Mouse (Mus musculus): ENCODE data around the gene C1ra. TPM values are rescaled to one million over a fixed set of nuclear protein-coding genes. Genes with fewer than 3 reads are reported as not detected.
"Not testable (repeated sequence)": the region's sequence is repeated elsewhere in the genome, so short reads cannot be mapped to it uniquely, and the experiment has no call there.

The C1ra gene
- polyA plus RNA-seq, 1 experiment, result 11.3 TPM

DNA sequence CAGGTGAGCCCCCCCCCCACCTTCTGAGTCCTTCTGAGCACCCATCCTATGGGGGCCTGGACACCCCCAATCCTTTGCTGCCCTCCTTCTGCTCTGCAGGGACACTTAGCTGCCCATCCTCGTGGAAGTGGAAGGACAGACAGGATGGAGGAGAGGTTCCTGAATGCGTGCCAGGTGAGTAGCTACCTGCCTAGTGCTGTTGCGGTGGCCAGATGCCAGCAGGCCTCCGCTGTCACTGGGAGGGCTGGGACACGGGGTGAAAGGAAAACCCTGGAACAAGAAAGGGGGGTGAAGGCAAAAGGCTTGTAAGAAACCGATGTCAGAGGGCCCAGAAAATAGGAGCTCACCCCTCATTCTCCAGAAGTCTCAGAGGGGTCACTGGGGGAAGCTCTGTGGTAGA lies 5.2 kb upstream of the C1ra start:
- H3K4me3 ChIP-seq (ENCODE audit: control insufficient read depth, insufficient read depth, low read length), result no peak overlapping the region
- H3K4me1 ChIP-seq (replicated peaks; ENCODE audit: control insufficient read depth, insufficient read depth, low read length), result no peaks in the 10 kb centered on the region
- H3K27me3 ChIP-seq (ENCODE audit: control insufficient read depth, insufficient read depth, low read length), result no peaks in the 10 kb centered on the region
- no peak for DNase-seq
- 93% methylated on average over 6 of the region's 6 CpGs for WGBS
- no peak for TF ChIP-seq POLR2A (IDR thresholded peaks at IDR 0.05; ENCODE audit: control insufficient read depth, extremely low read depth, insufficient read depth, low read length, poor library complexity)
- no peak for TF ChIP-seq CTCF (IDR thresholded peaks at IDR 0.05; ENCODE audit: borderline replicate concordance, control insufficient read depth, extremely low read depth, insufficient read depth, low read length, poor library complexity)
- no peak overlapping the region for H3K27ac ChIP-seq (ENCODE audit: control insufficient read depth, insufficient read depth, low read length)
- H3K36me3 ChIP-seq (ENCODE audit: control insufficient read depth, insufficient read depth, low read length), result no peaks in the 10 kb centered on the region

DNA sequence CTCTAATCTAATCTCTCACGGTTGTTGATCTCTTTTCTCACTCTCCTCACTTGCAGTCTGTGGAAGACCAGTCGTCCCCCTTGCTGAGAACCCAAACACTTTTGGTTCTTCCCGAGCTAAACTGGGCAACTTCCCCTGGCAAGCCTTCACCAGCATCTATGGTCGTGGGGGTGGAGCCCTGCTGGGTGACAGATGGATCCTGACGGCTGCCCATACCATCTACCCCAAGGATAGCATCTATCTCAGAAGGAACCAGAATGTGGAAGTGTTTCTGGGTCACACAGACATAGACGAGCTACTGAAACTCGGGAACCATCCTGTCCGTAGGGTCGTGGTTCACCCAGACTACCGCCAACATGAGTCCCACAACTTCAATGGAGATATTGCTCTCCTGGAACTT lies 3.9 kb upstream of the C1ra start:
- no peak overlapping the region for H3K27ac ChIP-seq (ENCODE audit: control insufficient read depth, insufficient read depth, low read length)
- H3K36me3 ChIP-seq (ENCODE audit: control insufficient read depth, insufficient read depth, low read length), result no peaks in the 10 kb centered on the region
- no peak for TF ChIP-seq CTCF (IDR thresholded peaks at IDR 0.05; ENCODE audit: borderline replicate concordance, control insufficient read depth, extremely low read depth, insufficient read depth, low read length, poor library complexity)
- no peak for TF ChIP-seq POLR2A (IDR thresholded peaks at IDR 0.05; ENCODE audit: control insufficient read depth, extremely low read depth, insufficient read depth, low read length, poor library complexity)
- DNase-seq, result no peak
- H3K27me3 ChIP-seq (ENCODE audit: control insufficient read depth, insufficient read depth, low read length), result no peaks in the 10 kb centered on the region
- 80% methylated on average over 10 of the region's 10 CpGs for WGBS
- no peak overlapping the region for H3K4me3 ChIP-seq (ENCODE audit: control insufficient read depth, insufficient read depth, low read length)
- 0 out of 2 replicates have a peak, but pooled peaks cover 2% of the 10 kb centered on the region for H3K4me1 ChIP-seq (replicated peaks; ENCODE audit: control insufficient read depth, insufficient read depth, low read length)

DNA sequence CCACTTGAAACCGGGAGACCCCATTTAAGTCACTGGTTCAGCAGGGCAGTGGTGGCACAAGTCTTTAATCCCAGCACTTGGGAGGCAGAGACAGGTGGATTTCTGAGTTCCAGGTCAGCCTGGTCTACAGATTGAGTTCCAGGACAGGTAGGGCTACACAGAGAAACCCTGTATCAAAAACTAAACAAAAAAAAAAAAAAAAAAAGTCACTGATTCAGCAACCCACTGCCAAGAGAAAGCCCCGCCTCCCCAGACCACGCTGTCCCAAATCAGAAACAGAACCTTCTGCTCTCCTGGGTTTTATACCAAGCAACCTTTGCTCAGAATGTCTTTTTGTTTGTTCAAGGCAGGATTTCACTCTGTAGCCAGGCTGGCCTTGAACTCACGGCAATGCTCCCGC lies 3.0 kb upstream of the C1ra start:
- not testable (repeated sequence) for H3K36me3 ChIP-seq (ENCODE audit: control insufficient read depth, insufficient read depth, low read length); H3K4me3 ChIP-seq (ENCODE audit: control insufficient read depth, insufficient read depth, low read length); H3K27me3 ChIP-seq (ENCODE audit: control insufficient read depth, insufficient read depth, low read length); DNase-seq; H3K27ac ChIP-seq (ENCODE audit: control insufficient read depth, insufficient read depth, low read length); H3K4me1 ChIP-seq (replicated peaks; ENCODE audit: control insufficient read depth, insufficient read depth, low read length)
- WGBS, result 93% methylated on average over 5 of the region's 5 CpGs

DNA sequence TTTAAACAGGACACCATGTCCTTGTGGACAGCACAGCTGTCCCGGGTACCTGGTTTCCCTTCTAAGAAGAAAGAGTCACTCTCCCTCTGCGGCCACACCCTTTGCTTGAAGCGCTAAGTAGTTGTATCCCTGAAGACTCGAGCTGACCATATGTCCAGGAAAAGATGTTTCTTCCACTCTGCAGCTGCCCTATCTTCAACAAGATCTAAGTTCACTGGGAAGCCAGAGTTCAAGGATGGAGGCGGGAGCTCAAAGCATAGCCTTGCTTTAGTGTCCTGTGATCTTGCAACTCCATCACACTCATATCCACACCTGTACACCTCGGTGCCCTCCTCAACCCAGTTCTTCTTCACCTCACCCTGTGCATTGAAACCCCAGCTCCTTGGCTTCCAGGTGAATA lies 269 bp upstream of the C1ra start:
- no peak overlapping the region for H3K27ac ChIP-seq (ENCODE audit: control insufficient read depth, insufficient read depth, low read length)
- H3K27me3 ChIP-seq (ENCODE audit: control insufficient read depth, insufficient read depth, low read length), result no peaks in the 10 kb centered on the region
- DNase-seq, result no peak
- WGBS, result 68% methylated on average over 6 of the region's 6 CpGs
- H3K4me3 ChIP-seq (ENCODE audit: control insufficient read depth, insufficient read depth, low read length), result no peak overlapping the region
- 0 out of 2 replicates have a peak, but pooled peaks cover 2% of the 10 kb centered on the region for H3K4me1 ChIP-seq (replicated peaks; ENCODE audit: control insufficient read depth, insufficient read depth, low read length)
- no peak for TF ChIP-seq POLR2A (IDR thresholded peaks at IDR 0.05; ENCODE audit: control insufficient read depth, extremely low read depth, insufficient read depth, low read length, poor library complexity)
- no peak for TF ChIP-seq CTCF (IDR thresholded peaks at IDR 0.05; ENCODE audit: borderline replicate concordance, control insufficient read depth, extremely low read depth, insufficient read depth, low read length, poor library complexity)
- no peaks in the 10 kb centered on the region for H3K36me3 ChIP-seq (ENCODE audit: control insufficient read depth, insufficient read depth, low read length)

DNA sequence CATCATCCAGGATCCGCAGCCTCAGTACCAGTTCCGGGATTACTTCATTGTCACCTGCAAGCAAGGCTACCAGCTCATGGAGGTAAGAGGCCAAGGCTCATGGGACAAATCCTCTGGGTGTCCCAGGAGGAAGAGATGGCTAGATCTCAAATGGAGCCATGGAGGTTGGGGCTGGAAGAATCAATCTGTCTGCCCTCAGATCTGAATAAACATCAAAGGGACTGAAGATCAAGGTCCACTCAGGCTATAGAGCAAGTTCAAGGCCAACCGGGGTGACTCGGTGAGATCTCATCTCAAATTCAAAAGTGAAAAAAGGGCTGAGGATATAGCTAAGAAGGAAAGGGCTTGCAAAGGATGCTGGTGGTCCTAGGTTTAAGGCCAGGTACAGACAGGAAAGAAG lies 5.5 kb downstream of the C1ra start:
- H3K27me3 ChIP-seq (ENCODE audit: control insufficient read depth, insufficient read depth, low read length); H3K36me3 ChIP-seq (ENCODE audit: control insufficient read depth, insufficient read depth, low read length); H3K4me1 ChIP-seq (replicated peaks; ENCODE audit: control insufficient read depth, insufficient read depth, low read length); H3K27ac ChIP-seq (ENCODE audit: control insufficient read depth, insufficient read depth, low read length); DNase-seq; H3K4me3 ChIP-seq (ENCODE audit: control insufficient read depth, insufficient read depth, low read length): not testable (repeated sequence)
- WGBS, result over 99% methylated on average over 4 of the region's 4 CpGs

DNA sequence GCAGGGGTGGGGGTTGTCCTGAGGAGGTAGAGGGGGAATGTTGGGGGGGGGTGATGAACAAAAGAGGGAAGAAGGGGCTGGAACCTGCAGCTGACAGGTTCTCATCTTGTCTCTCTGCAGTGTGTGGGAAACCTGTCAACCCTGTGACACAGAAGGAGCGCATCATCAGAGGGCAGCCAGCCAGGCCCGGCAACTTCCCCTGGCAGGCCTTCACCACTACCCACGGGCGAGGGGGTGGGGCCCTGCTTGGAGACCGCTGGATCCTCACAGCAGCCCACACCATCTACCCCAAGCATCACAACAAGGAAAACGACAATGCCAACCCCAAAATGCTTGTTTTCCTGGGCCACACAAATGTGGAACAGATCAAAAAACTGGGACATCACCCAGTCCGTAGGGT lies 9.9 kb downstream of the C1ra start:
- not testable (repeated sequence) for H3K27ac ChIP-seq (ENCODE audit: control insufficient read depth, insufficient read depth, low read length); DNase-seq; H3K4me3 ChIP-seq (ENCODE audit: control insufficient read depth, insufficient read depth, low read length); H3K4me1 ChIP-seq (replicated peaks; ENCODE audit: control insufficient read depth, insufficient read depth, low read length); H3K36me3 ChIP-seq (ENCODE audit: control insufficient read depth, insufficient read depth, low read length); H3K27me3 ChIP-seq (ENCODE audit: control insufficient read depth, insufficient read depth, low read length)
- 43% methylated on average over 7 of the region's 7 CpGs for WGBS

DNA sequence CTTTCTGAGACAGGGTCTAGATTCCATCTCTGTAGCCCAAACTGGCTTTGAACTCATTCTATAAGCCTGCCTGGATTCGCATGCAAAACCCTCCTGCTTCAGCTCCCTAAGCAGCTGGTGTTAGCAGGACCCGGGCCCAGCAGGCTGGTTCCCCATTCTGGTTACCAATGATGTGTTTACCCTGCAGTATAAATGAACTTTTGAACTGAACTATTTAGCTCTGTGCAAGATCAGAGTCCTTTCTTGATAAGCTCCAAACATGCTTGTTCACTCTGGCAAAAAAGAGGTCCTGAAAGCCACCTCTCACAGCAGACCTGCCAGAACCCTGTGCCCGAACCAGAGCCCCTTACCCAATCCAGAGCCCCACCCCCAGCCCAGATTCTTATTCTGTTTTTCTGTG lies 15.7 kb downstream of the C1ra start:
- WGBS, result 82% methylated on average over 3 of the region's 3 CpGs
- Histone ChIP-seq H3K36me3 (ENCODE audit: control insufficient read depth, insufficient read depth, low read length) (no peaks in the 10 kb centered on the region), H3K4me3 (ENCODE audit: control insufficient read depth, insufficient read depth, low read length) (no peak overlapping the region), H3K27ac (ENCODE audit: control insufficient read depth, insufficient read depth, low read length) (no peak overlapping the region), H3K27me3 (ENCODE audit: control insufficient read depth, insufficient read depth, low read length) (no peaks in the 10 kb centered on the region), H3K4me1 (replicated peaks; ENCODE audit: control insufficient read depth, insufficient read depth, low read length) (no peaks in the 10 kb centered on the region)
- no peak for TF ChIP-seq CTCF (IDR thresholded peaks at IDR 0.05; ENCODE audit: borderline replicate concordance, control insufficient read depth, extremely low read depth, insufficient read depth, low read length, poor library complexity)
- no peak for TF ChIP-seq POLR2A (IDR thresholded peaks at IDR 0.05; ENCODE audit: control insufficient read depth, extremely low read depth, insufficient read depth, low read length, poor library complexity)
- no peak for DNase-seq

All from thymus, adult 2 months (tissue).